Mouse (Mus musculus) heart, adult 2 months (tissue): Measurements from ENCODE around the gene Klhdc4. TPM values are rescaled to one million over a fixed set of nuclear protein-coding genes. Genes with fewer than 3 reads are reported as not detected.

Experiments
- DNase-seq, 2 experiments: peaks; one replicate each; pipeline ENCODE4 v3.0.0; 2021
- H3K27ac ChIP-seq: fragments of 200-600 bp; 2 replicates; pipeline ENCODE4 v1.8.1; 2022
- H3K27me3 ChIP-seq: fragments of 200-500 bp; 2 replicates; pipeline ENCODE4 v1.6.1; 2012; ENCODE audit warnings: mild to moderate bottlenecking, low read length, inconsistent platforms, mixed read lengths; ENCODE audit not compliant: control insufficient read depth, insufficient read depth
- H3K36me3 ChIP-seq: fragments of 200-500 bp; 2 replicates; pipeline ENCODE4 v1.6.1; 2012; ENCODE audit warnings: low read length, inconsistent platforms; ENCODE audit not compliant: control insufficient read depth, insufficient read depth
- H3K4me1 ChIP-seq: fragments of 200-500 bp; 2 replicates; pipeline ENCODE4 v1.6.1; 2011; ENCODE audit warnings: low read length; ENCODE audit not compliant: control insufficient read depth, insufficient read depth
- H3K4me3 ChIP-seq: fragments of 200-600 bp; 2 replicates; pipeline ENCODE4 v1.8.1; 2022
- H3K79me2 ChIP-seq: fragments of 200-500 bp; replicated peaks from 2 replicates; pipeline ENCODE4 v1.6.1; 2012; ENCODE audit warnings: mild to moderate bottlenecking, inconsistent platforms, low read length, moderate library complexity, mixed read lengths; ENCODE audit not compliant: control insufficient read depth, insufficient read depth
- H3K9ac ChIP-seq: fragments of 200-500 bp; 2 replicates; pipeline ENCODE4 v1.6.1; 2012; ENCODE audit warnings: low read depth, mild to moderate bottlenecking, control low read depth, inconsistent platforms, low read length, mixed read lengths
- CTCF ChIP-seq: fragments of 200-600 bp; IDR thresholded peaks from 2 replicates; pipeline ENCODE4 v1.8.1; 2022; ENCODE audit warnings: antibody characterized with exemption, mild to moderate bottlenecking, moderate library complexity
- EP300 ChIP-seq: fragments of 200-500 bp; IDR thresholded peaks from 2 replicates; pipeline ENCODE4 v1.6.1; 2011; ENCODE audit warnings: low read depth, low read length, control low read depth; ENCODE audit not compliant: insufficient read depth
- POLR2A ChIP-seq: fragments of 200-500 bp; IDR thresholded peaks from 2 replicates; pipeline ENCODE4 v1.6.1; 2011; ENCODE audit warnings: mild to moderate bottlenecking, low read depth, low read length, control low read depth; ENCODE audit not compliant: insufficient read depth
- WGBS: fragments of 180-500 bp; shearing (Covaris S2); methylation state at CpG from one replicate; pipeline ENCODE4 v1.1.7; 2018; 5-methylcytosine and 5-hydroxymethylcytosine counted together
- intact Hi-C: fragments of 180-260 bp; cut with DNase I; formaldehyde crosslinking; loops from one replicate; pipeline ENCODE4 v1.15.1; 2025
- polyA plus RNA-seq: library from polyadenylated mRNA; depleted of rRNA; stranded (reverse); fragments of >200 nt; gene quantifications from 2 replicates; pipeline ENCODE4 v1.2.3, GENCODE M21; 2012
- total RNA-seq, 2 experiments: library from RNA; stranded (reverse); gene quantifications; 2 replicates each; pipeline ENCODE4 v1.2.3; 2021

The Klhdc4 gene
- total and polyA plus RNA-seq, 3 experiments = 9.6 to 12.6 (median 11.2) TPM

DNA sequence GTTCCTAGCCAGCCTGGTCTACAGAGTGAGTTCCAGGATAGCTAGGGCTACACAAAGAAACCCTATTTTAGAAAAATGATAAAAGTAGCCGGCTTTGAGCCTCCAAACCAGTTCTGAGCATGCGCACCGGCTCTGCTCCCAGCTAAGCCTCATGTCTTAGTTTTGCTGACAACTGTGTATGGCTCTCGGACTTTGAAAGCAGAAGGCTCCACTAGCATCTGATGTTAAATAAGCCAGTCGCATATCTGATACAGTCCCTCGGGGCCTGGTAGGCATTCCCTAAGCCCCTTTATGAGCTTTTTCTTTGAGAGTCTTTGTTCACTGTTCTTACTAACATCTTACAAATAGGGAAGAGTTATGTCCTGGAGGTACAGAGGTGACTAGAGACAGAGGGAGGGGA is 18.6 kb upstream of the Klhdc4 start:
- H3K4me1 ChIP-seq = no peaks in the 10 kb centered on the region; the same call in 1 of the 2 replicates
- no peaks in the 10 kb centered on the region for H3K79me2 ChIP-seq
- H3K4me3 ChIP-seq = no peak overlapping the region
- 73% methylated on average over 6 of the region's 6 CpGs for WGBS
- no peak for TF ChIP-seq POLR2A
- no peak for TF ChIP-seq EP300
- no peak for TF ChIP-seq CTCF
- no peaks in the 10 kb centered on the region for H3K36me3 ChIP-seq
- no peak for DNase-seq
- H3K9ac ChIP-seq = no peak overlapping the region
- no peak overlapping the region for H3K27ac ChIP-seq
- intact Hi-C loops = no loop called here
- H3K27me3 ChIP-seq = no peaks in the 10 kb centered on the region

DNA sequence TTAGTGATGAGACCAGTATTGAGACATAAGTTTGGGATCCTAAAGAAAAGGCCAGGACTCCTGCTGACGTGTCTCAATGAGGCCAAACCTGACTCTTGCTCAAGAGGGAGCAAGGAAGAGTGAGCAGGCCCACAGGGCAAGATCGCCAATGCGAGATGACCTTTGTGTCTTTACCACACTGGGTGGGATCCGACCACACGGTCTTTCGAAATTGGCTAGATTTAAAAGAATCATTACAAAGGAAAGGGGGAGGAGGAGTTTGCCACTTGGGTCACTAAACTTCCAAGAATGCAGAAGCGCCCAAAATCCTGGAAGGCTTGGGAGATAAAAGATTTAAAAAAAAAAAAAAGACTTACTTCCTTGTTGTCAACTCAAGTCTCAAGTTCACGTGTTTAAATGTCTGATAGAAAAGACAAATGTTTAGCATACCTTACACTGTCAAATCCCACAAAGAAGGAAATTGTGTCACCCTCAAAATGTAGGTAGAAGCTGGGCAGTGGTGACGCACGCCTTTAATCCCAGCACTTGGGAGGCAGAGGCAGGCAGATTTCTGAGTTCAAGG is 18.0 kb upstream of the Klhdc4 start:
- no peak for DNase-seq
- TF ChIP-seq EP300 (no peak), CTCF (no peak), POLR2A (no peak)
- no peaks in the 10 kb centered on the region; the same call in 1 of the 2 replicates for H3K4me1 ChIP-seq
- H3K36me3 ChIP-seq = no peaks in the 10 kb centered on the region
- no peaks in the 10 kb centered on the region for H3K27me3 ChIP-seq
- WGBS = 66% methylated on average over 10 of the region's 10 CpGs
- no peak overlapping the region for H3K27ac ChIP-seq
- intact Hi-C loops = no loop called here
- no peaks in the 10 kb centered on the region for H3K79me2 ChIP-seq
- H3K9ac ChIP-seq = no peak overlapping the region
- H3K4me3 ChIP-seq = no peak overlapping the region

DNA sequence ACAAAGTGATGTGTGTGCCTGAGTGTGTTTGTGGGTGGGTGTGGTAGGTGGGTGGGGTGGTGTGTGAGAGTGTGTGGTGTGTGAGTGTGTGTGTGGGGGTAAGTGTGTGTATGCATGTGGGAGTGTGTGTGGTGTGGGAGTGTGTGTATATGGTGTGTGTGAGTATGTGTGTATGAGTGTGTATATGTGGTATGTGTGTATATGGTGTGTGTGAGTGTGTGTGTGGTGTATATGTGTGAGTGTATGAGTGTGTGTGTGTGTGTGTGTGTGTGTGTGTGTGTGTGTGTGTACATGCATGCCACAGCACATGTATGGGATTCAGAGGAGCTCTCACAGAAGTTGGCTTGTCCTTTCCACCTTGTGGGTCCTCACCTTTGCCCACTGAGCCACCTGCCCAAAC is 17.4 kb upstream of the Klhdc4 start:
- H3K36me3 ChIP-seq = no peaks in the 10 kb centered on the region
- TF ChIP-seq POLR2A = no peak
- no peak for TF ChIP-seq CTCF
- TF ChIP-seq EP300 = no peak
- H3K9ac ChIP-seq = no peak overlapping the region
- H3K4me1 ChIP-seq = no peaks in the 10 kb centered on the region; the same call in 1 of the 2 replicates
- H3K79me2 ChIP-seq = no peaks in the 10 kb centered on the region
- no peak for DNase-seq
- H3K27me3 ChIP-seq = no peaks in the 10 kb centered on the region
- H3K4me3 ChIP-seq = no peak overlapping the region
- H3K27ac ChIP-seq = no peak overlapping the region
- intact Hi-C loops = no loop called here

DNA sequence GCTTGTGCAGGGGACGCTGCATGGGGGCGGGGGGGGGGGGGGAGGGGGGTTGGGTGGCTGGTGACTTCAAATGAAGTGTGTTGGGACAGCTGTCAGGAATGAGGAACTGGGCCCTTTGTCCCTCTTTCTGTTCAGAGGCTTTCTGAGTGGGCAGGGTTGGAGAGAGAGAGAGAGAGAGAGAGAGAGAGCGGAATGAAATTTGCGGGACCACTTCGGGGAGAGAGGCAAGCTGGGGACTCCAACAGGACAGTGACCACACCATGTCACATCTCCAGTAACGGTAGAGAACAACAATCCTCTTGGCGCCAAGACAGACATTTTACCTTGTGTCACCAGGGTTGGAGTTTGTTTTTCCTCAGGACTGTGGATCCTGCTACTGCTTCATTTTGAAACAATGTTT is 15.4 kb upstream of the Klhdc4 start:
- intact Hi-C loops = no loop called here
- no peaks in the 10 kb centered on the region for H3K36me3 ChIP-seq
- H3K27ac ChIP-seq = no peak overlapping the region
- TF ChIP-seq POLR2A (no peak), CTCF (no peak), EP300 (no peak)
- WGBS = 35% methylated on average over 7 of the region's 7 CpGs
- H3K9ac ChIP-seq = no peak overlapping the region
- no peaks in the 10 kb centered on the region for H3K79me2 ChIP-seq
- no peak for DNase-seq
- no peaks in the 10 kb centered on the region for H3K4me1 ChIP-seq
- no peak overlapping the region for H3K4me3 ChIP-seq
- no peaks in the 10 kb centered on the region for H3K27me3 ChIP-seq

DNA sequence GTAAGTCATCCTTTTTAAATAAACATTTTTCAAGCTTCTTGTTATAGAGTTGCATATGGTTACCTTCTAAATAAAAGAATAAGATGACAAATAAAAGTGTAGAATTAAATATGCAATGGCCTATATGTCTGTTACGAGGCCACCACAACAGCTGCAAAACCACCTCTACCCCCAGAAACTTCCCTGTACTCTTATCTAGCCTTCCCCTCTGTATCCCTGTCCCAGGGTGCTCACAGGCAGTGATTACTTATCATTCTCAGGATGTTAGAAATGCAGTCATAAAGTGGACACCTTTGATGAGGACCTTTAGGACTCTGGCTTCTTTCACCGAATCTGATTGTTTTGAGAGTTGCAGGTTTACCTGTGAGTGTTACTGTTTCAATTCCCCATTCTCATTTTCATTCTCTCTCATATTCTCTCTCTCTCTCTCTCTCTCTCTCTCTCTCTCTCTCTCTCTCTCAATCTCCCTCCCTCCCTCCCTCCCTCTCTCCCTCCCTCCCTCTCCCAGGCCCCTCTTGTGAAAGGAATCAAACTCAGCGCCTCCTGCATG is 13.9 kb upstream of the Klhdc4 start:
- TF ChIP-seq EP300 (no peak), CTCF (no peak), POLR2A (no peak)
- intact Hi-C loops = no loop called here

DNA sequence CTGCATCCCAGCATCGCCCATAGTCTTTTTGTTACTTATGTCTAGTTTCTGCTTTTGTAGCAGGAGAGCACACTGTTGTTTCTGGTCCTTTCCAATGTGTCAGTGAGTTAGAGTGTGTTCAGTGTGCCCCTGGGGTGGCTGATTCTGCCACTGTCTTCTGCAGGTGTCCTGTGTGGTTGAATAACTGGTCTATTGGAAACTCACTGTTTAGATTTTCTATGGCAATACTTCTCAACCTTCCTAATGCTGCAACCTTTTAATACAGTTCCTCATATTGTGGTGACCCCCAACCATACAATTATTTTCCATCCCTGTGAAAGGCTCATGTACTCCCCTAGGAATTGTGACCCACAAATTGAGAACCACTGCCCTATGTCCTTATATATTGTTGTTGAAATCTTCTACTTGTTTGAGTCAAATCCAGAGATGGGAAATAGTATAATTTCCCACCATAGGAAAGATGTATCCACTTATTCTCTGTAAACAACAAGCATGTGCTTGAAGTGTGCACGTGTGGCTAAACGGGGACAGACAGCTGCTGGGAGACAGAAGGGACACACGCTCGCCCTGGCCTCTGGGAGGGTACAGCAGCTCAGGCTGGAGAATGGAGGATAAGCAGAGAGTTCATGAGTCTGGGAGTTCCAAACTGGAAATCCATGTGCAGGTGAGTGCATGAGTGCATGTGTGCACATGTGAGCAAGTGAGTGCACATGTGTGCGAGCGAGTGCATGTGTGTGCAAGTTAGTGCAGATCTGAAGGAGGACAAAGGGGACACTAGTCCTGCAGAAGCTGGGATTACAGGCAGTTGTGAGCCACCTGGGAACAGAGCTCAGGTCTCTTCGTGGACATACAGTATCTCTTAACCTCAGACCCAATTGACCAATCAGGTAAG is 12.9 kb upstream of the Klhdc4 start:
- no peak overlapping the region for H3K4me3 ChIP-seq
- H3K79me2 ChIP-seq = no peaks in the 10 kb centered on the region
- H3K27ac ChIP-seq = no peak overlapping the region
- WGBS = 89% methylated on average over 8 of the region's 8 CpGs
- TF ChIP-seq EP300 = no peak
- no peak for TF ChIP-seq POLR2A
- TF ChIP-seq CTCF = no peak
- H3K36me3 ChIP-seq = no peaks in the 10 kb centered on the region
- H3K9ac ChIP-seq = no peak overlapping the region
- H3K27me3 ChIP-seq = no peaks in the 10 kb centered on the region
- no peaks in the 10 kb centered on the region for H3K4me1 ChIP-seq
- intact Hi-C loops = no loop called here
- DNase-seq = no peak

More for the DNA sequence above, 13.9 kb upstream of the Klhdc4 start:
- Histone ChIP-seq H3K27me3 (no peaks in the 10 kb centered on the region), H3K4me3 (no peak overlapping the region), H3K79me2 (no peaks in the 10 kb centered on the region), H3K36me3 (no peaks in the 10 kb centered on the region), H3K4me1 (no peaks in the 10 kb centered on the region), H3K27ac (no peak overlapping the region), H3K9ac (no peak overlapping the region)
- no peak for DNase-seq
- WGBS = 77% methylated on average over 3 of the region's 3 CpGs
